Mouse (Mus musculus) lung, postnatal 0 days (tissue): ENCODE data around the gene Ltb. TPM values are rescaled to one million over a fixed set of nuclear protein-coding genes. Genes with fewer than 3 reads are reported as not detected.
A peak's percentile ranks its signal among the peaks of the same experiment; 100 is the strongest.

Source experiments
- ATAC-seq: fragments of 200-750 bp; cut with Nextera tagmentation; 2 replicates; pipeline ENCODE4 v1.8.0; 2017; ENCODE audit warnings: moderate library complexity
- DNase-seq: peaks from one replicate; pipeline ENCODE4 v3.0.0-alpha.2; 2016; ENCODE audit warnings: low spot score
- H3K27ac ChIP-seq: fragments of 300-500 bp; sonication (generic); 2 replicates; pipeline ENCODE4 v1.5.1; 2014; ENCODE audit warnings: antibody characterized with exemption, mild to moderate bottlenecking, low read length, mixed read lengths
- H3K27me3 ChIP-seq: fragments of 300-500 bp; sonication (generic); replicated peaks from 2 replicates; pipeline ENCODE4 v1.6.1; 2014; ENCODE audit warnings: low read length, mixed read lengths; ENCODE audit not compliant: insufficient read depth
- H3K36me3 ChIP-seq: fragments of 300-500 bp; sonication (generic); 2 replicates; pipeline ENCODE4 v1.6.1; 2014; ENCODE audit warnings: low read length, mixed read lengths; ENCODE audit not compliant: insufficient read depth
- H3K4me1 ChIP-seq: fragments of 300-500 bp; sonication (generic); 2 replicates; pipeline ENCODE4 v1.6.1; 2014; ENCODE audit warnings: antibody characterized with exemption, low read depth, low read length, mixed read lengths; ENCODE audit not compliant: insufficient read depth
- H3K4me2 ChIP-seq: fragments of 300-500 bp; sonication (generic); replicated peaks from 2 replicates; pipeline ENCODE4 v1.6.1; 2014; ENCODE audit warnings: low read depth, mild to moderate bottlenecking, low read length, moderate library complexity, mixed read lengths
- H3K4me3 ChIP-seq: fragments of 300-500 bp; sonication (generic); 2 replicates; pipeline ENCODE4 v1.5.1; 2014; ENCODE audit warnings: low read depth, low read length
- H3K9ac ChIP-seq: fragments of 300-500 bp; sonication (generic); replicated peaks from 2 replicates; pipeline ENCODE4 v1.6.1; 2014; ENCODE audit warnings: low read depth, mild to moderate bottlenecking
- H3K9me3 ChIP-seq: fragments of 300-500 bp; sonication (generic); 2 replicates; pipeline ENCODE4 v1.6.1; 2016; ENCODE audit warnings: low read length, mixed read lengths
- CTCF ChIP-seq: IDR thresholded peaks from 2 replicates; pipeline ENCODE4 v1.5.1; 2016; ENCODE audit warnings: antibody characterized with exemption, mild to moderate bottlenecking
- EP300 ChIP-seq: IDR thresholded peaks from 2 replicates; pipeline ENCODE4 v1.6.1; 2016; ENCODE audit warnings: antibody characterized with exemption, mild to moderate bottlenecking, control low read depth
- WGBS: fragments of 180-500 bp; shearing (Covaris S2); extraction: QIAGEN DNeasy Blood & Tissue Kit; methylation state at CpG from one replicate; pipeline ENCODE4 v1.1.7; 2014; 5-methylcytosine and 5-hydroxymethylcytosine counted together
- microRNA-seq: library from miRNA; unstranded; fragments of <30 nt; microRNA quantifications from one replicate; pipeline ENCODE4, GENCODE M21; 2016
- polyA plus RNA-seq: library from polyadenylated mRNA; unstranded; fragments of >200 nt; fragmentation: Nextera tagmentation; extraction: Ambion mirVana; gene quantifications from 2 replicates; pipeline ENCODE4 v1.2.1, GENCODE M21; 2015

Gene Ltb
- polyA plus RNA-seq, 1 experiment from 2014 or later = 2.3 TPM

DNA sequence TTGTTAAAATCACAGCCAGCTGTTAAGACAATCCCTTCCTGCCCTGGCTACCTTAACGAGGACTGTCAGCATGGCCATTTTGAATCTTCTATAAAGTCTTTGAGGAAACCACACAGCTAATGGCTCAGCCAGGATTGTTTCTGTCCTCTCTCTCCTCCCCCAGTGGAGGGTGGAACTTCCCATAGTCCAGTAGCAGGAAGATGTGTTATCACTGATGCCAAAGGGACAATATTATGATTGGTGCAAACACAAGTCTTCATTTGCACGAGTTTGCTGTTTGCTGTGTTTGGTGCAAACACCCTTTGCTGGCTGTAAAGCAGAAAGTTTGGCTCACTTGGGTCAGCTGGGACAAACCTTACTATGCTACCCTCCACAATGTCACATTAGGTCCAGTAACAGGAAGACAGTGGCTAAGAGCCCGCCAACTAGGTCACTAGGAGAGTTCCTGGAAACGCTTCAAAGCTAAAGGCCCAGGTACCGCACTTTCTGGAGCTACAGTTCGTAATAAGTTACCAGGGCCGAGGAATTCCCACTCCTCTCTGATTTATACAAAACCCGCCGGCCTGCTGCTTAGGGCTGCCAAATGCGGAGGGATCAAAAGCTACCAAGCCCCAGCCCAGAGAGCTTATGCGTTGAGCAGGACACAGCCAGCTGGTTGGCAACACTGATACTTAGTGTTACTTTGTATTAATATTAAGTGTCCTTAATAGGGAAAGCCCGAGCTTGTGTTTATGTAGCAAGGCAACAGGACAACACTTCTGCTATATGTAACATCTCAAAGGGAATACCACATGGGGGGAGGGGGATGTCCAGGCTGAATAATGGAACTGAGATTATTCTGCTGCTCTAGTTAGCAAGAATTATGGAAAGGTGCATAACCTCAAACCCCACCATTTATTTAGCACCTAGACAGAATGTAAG, 46.4 kb downstream of the Ltb start:
- TF ChIP-seq EP300 = no peak
- TF ChIP-seq CTCF = no peak
- no peak for DNase-seq
- H3K36me3 ChIP-seq = peaks cover 16% of the 10 kb centered on the region; the same call in 1 of the 2 replicates
- H3K4me2 ChIP-seq = peak overlapping the region; percentile 81
- H3K27me3 ChIP-seq = no peaks in the 10 kb centered on the region
- H3K4me1 ChIP-seq = peaks cover 21% of the 10 kb centered on the region
- peak overlapping the region; percentile 100 for H3K27ac ChIP-seq
- no peak for ATAC-seq
- 21% methylated on average over 12 of the region's 12 CpGs for WGBS
- peak overlapping the region; percentile 99 for H3K9ac ChIP-seq
- H3K9me3 ChIP-seq = no peaks in the 10 kb centered on the region
- peak overlapping the region; percentile 91 for H3K4me3 ChIP-seq

DNA sequence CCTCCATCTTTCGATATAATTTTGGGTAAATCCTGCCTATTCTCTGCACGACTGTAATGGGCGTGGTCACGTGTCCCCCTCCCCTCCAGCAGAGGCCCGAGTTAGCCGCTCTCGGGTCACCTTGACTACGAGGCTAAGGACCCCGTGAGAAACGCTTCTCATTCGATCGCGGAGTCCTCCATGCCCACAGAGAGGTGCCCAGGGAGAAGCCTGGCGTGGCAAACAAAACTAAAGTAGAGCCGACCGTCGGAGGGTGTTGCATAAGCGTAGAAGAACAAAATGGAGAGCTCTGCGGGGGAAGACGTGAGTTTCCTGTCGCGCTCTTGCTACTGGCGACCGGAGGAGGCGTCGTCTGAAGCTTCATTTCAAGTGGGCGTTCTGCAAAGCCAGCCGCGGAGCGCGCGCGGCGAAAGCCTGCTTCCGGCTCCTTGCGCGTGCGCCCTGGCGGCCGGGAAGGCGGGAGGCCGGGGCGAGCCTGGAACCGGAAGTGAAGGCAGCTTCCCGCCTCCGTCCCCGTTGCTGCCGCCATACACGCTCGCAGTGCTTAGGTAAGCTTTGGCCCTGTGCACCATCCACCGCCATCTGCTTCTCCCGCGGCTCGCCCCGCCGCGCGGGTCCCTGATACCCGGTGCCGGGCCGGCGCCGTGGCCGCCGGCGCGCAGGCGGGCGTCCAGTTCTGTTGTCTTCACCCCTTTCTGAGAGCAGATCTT, 47.2 kb downstream of the Ltb start, which contains the start of gene Ddx39b:
Ddx39b (plus strand) TSS at position 442 of the 710 bp plus-strand sequence.
- ATAC-seq = peak; percentile 89
- H3K27ac ChIP-seq = peak within 1 kb of the TSS; percentile 100
- TF ChIP-seq CTCF (peak; percentile 46), EP300 (peak; percentile 90)
- peaks cover 20% of the 10 kb centered on the region; the same call in 1 of the 2 replicates for H3K36me3 ChIP-seq
- peak within 1 kb of the TSS; percentile 99 for H3K9ac ChIP-seq
- peak within 1 kb of the TSS; percentile 91 for H3K4me3 ChIP-seq
- peaks cover 21% of the 10 kb centered on the region for H3K4me1 ChIP-seq
- under 1% methylated on average over 62 of the region's 69 CpGs for WGBS
- peak within 1 kb of the TSS; percentile 81 for H3K4me2 ChIP-seq
- H3K9me3 ChIP-seq = no peaks in the 10 kb centered on the region
- H3K27me3 ChIP-seq = no peaks in the 10 kb centered on the region
- DNase-seq = peak; percentile 98

DNA sequence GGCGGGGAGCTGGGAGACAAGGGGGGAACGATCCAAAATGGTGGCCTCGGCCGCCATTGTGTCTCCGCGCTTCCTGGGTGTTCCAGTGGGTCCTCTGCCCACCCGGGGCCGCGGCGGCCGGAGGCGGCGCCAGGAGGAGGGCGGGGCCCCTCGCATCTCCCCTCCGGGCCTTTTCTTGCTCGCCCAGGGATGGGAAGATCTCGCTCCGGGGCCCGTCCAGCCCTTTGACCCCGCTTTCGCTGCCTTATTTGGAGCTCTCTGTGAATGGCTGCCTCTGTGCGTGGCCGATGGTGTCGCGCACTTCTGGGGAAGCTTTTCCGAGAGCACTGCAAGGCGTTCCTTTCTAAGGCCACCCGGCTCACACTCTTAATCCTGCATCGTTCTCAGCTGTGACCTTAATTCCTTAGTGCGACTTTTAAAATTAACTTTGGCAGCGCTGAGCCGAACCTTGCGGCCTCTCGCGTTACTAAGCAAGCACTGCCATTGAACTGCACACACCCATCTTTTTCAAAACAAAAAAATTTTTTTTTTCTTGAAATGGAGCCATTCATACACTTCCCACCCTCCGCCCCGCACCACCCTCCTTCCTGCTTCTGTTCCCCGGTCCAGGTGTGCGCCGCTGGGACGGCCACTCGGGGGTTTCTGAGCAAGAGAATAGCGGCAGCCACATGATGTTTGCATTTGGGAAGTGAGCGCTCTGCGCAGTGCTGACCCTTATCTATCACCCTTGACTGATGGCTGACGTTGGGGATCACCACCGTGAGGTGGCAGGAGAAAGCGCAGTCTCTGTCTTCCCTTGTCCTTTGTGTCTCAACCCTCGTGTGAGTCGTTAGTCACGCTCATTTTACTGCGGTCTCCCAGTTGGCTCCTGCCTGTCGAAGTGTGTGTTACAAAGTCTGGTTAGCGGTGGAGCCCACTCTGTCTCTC, 48.0 kb downstream of the Ltb start:
- TF ChIP-seq EP300 (no peak), CTCF (peak; percentile 45)
- Histone ChIP-seq H3K27me3 (no peaks in the 10 kb centered on the region), H3K4me2 (peak overlapping the region; percentile 81), H3K4me1 (peaks cover 21% of the 10 kb centered on the region), H3K36me3 (peaks cover 28% of the 10 kb centered on the region; the same call in 1 of the 2 replicates), H3K27ac (peak overlapping the region; percentile 100), H3K4me3 (peak overlapping the region; percentile 91), H3K9ac (peak overlapping the region; percentile 99), H3K9me3 (no peaks in the 10 kb centered on the region)
- DNase-seq (peak; percentile 84), ATAC-seq (peak; percentile 43)
- WGBS = under 1% methylated on average over 49 of the region's 55 CpGs

DNA sequence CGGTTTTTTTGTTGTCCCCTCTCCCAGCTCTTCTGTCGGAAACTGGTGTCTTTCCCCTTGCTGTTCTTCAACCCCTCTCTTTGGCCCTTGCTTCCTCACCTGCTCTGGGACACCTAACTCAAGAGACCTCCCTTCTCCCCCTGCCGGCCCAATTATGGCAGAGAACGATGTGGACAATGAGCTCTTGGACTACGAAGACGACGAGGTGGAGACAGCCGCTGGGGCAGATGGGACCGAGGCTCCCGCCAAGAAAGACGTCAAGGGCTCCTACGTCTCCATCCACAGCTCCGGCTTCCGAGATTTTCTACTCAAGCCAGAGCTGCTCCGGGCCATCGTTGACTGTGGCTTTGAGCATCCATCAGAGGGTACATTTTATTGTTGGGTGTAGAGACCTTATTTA, 48.8 kb downstream of the Ltb start:
- Histone ChIP-seq H3K4me2 (peak overlapping the region; percentile 81), H3K9ac (peak overlapping the region; percentile 99), H3K4me3 (peak overlapping the region; percentile 91), H3K36me3 (peaks cover 29% of the 10 kb centered on the region; the same call in 1 of the 2 replicates), H3K9me3 (no peaks in the 10 kb centered on the region), H3K27me3 (no peaks in the 10 kb centered on the region), H3K27ac (peak overlapping the region; percentile 100), H3K4me1 (peaks cover 21% of the 10 kb centered on the region)
- DNase-seq (peak; percentile 63), ATAC-seq (no peak)
- TF ChIP-seq CTCF (peak; percentile 40), EP300 (no peak)
- 2% methylated on average over 16 of the region's 16 CpGs for WGBS

DNA sequence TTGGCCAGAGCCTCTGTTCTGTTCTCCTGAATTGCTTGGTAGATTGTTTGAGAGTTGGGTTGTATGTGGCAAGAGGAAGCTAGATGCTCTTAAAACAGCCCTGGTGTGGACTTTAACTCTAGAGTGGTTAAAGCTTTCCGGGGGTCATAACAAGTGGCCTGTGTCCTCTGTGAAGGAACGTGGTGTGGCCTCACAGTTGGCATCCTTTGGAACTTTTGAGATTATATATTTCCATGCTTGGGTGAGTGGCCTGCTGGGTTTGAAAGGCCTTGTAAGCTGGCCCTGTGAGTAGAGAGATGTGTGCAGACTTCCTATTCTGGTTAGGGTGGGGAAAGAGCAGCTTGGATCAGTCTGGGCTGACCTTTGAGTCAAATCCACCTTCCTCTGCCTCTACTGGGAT, 50.8 kb downstream of the Ltb start:
- H3K36me3 ChIP-seq = peaks cover 43% of the 10 kb centered on the region

More for the DNA sequence above, 50.8 kb downstream of the Ltb start:
- Histone ChIP-seq H3K27ac (0 out of 2 replicates have a peak overlapping the region, but pooled peaks have one; percentile 15), H3K9me3 (no peaks in the 10 kb centered on the region), H3K4me2 (no peak overlapping the region), H3K4me3 (no peak overlapping the region), H3K9ac (no peak overlapping the region), H3K4me1 (peaks cover 21% of the 10 kb centered on the region), H3K27me3 (no peaks in the 10 kb centered on the region)
- ATAC-seq (no peak), DNase-seq (peak; percentile 65)
- WGBS = 31% methylated on average over 2 of the region's 2 CpGs
- no peak for TF ChIP-seq EP300
- no peak for TF ChIP-seq CTCF

Small RNA genes lying within 50 kb of the gene (microRNA-seq; reads per million reads assigned to microRNA genes)
- not detected for gene Mir6973a
- not detected for gene Mir6974
- gene Mir6975 = not detected

Other genes with a start within 250 kb of the Ltb start
- 0.35 and 0.50 TPM in 2 replicates for gene Hspa1b, start 235.2 kb upstream of the Ltb start, polyA plus RNA-seq
- not detected in 2 replicates for gene Gm20481, start 224.5 kb upstream of the Ltb start, polyA plus RNA-seq
- 8.2 and 11.9 TPM in 2 replicates for gene Hspa1a, start 222.3 kb upstream of the Ltb start, polyA plus RNA-seq
- 0.70 and 0.79 TPM in 2 replicates for gene Hspa1l, start 221.7 kb upstream of the Ltb start, polyA plus RNA-seq
- gene Lsm2, start 212.6 kb upstream of the Ltb start, polyA plus RNA-seq = 47.3 and 55.4 TPM in 2 replicates
- gene Vars, start 193.5 kb upstream of the Ltb start, polyA plus RNA-seq = 24.6 and 24.7 TPM in 2 replicates
- 0.30 and 0.36 TPM in 2 replicates for gene Vwa7, start 177.9 kb upstream of the Ltb start, polyA plus RNA-seq
- gene Sapcd1, start 166.4 kb upstream of the Ltb start, polyA plus RNA-seq = 1.7 TPM in 2 replicates
- gene Msh5, start 147.7 kb upstream of the Ltb start, polyA plus RNA-seq = 1.8 and 2.4 TPM in 2 replicates
- 343 and 355 TPM in 2 replicates for gene Clic1, start 144.5 kb upstream of the Ltb start, polyA plus RNA-seq
- gene Ddah2, start 135.4 kb upstream of the Ltb start, polyA plus RNA-seq = 238 and 247 TPM in 2 replicates
- 3.5 and 4.9 TPM in 2 replicates for gene Ly6g6c, start 129.1 kb upstream of the Ltb start, polyA plus RNA-seq
- 2.1 and 2.3 TPM in 2 replicates for gene Mpig6b, start 128.3 kb upstream of the Ltb start, polyA plus RNA-seq
- gene Ly6g6e, start 117.5 kb upstream of the Ltb start, polyA plus RNA-seq = 2.8 and 3.1 TPM in 2 replicates
- 14.4 and 14.7 TPM in 2 replicates for gene Ly6g6d, start 116.4 kb upstream of the Ltb start, polyA plus RNA-seq
- gene Ly6g6f, start 108.8 kb upstream of the Ltb start, polyA plus RNA-seq = 0.71 and 0.74 TPM in 2 replicates
- 104 and 111 TPM in 2 replicates for gene Abhd16a, start 105.2 kb upstream of the Ltb start, polyA plus RNA-seq
- not detected in 2 replicates for gene Ly6g5c, start 86.2 kb upstream of the Ltb start, polyA plus RNA-seq
- 0.60 and 0.69 TPM in 2 replicates for gene Ly6g5b, start 79.0 kb upstream of the Ltb start, polyA plus RNA-seq
- 16.0 and 18.5 TPM in 2 replicates for gene Gpank1, start 73.0 kb upstream of the Ltb start, polyA plus RNA-seq
- 203 and 207 TPM in 2 replicates for gene Csnk2b, start 72.4 kb upstream of the Ltb start, polyA plus RNA-seq
- gene D17H6S53E, start 68.1 kb upstream of the Ltb start, polyA plus RNA-seq = 14.4 and 16.3 TPM in 2 replicates
- gene Apom, start 62.4 kb upstream of the Ltb start, polyA plus RNA-seq = 0.19 and 0.27 TPM in 2 replicates
- 34.8 and 35.8 TPM in 2 replicates for gene Bag6, start 59.3 kb upstream of the Ltb start, polyA plus RNA-seq
- gene Prrc2a, start 29.5 kb upstream of the Ltb start, polyA plus RNA-seq = 74.1 and 86.0 TPM in 2 replicates
- 9.9 and 10.3 TPM in 2 replicates for gene Aif1, start 18.4 kb upstream of the Ltb start, polyA plus RNA-seq
- 24.8 and 27.5 TPM in 2 replicates for gene Lst1, start 6.0 kb upstream of the Ltb start, polyA plus RNA-seq
- 0.95 and 3.7 TPM in 2 replicates for gene Tnf, start 7.6 kb downstream of the Ltb start, polyA plus RNA-seq
- 0.11 TPM in 1 of 2 replicates, not detected in the other for gene Lta, start 10.9 kb downstream of the Ltb start, polyA plus RNA-seq
- gene Gm16181, start 26.4 kb downstream of the Ltb start, polyA plus RNA-seq = 0.60 TPM in 1 of 2 replicates, not detected in the other
- 4.7 and 6.1 TPM in 2 replicates for gene Atp6v1g2, start 39.2 kb downstream of the Ltb start, polyA plus RNA-seq
- gene Nfkbil1, start 41.4 kb downstream of the Ltb start, polyA plus RNA-seq = 11.2 and 12.2 TPM in 2 replicates
- gene Ddx39b, start 47.3 kb downstream of the Ltb start, polyA plus RNA-seq = 161 and 170 TPM in 2 replicates
- gene H2-D1, start 68.3 kb downstream of the Ltb start, polyA plus RNA-seq = 530 and 579 TPM in 2 replicates
- gene H2-Q1, start 126.0 kb downstream of the Ltb start, polyA plus RNA-seq = 0.11 and 0.19 TPM in 2 replicates
- gene H2-Q2, start 147.8 kb downstream of the Ltb start, polyA plus RNA-seq = 10.3 and 10.4 TPM in 2 replicates
- 8.1 and 8.9 TPM in 2 replicates for gene H2-Q4, start 185.2 kb downstream of the Ltb start, polyA plus RNA-seq
- 0.74 and 0.86 TPM in 2 replicates for gene H2-Q6, start 230.4 kb downstream of the Ltb start, polyA plus RNA-seq
- gene H2-Q7, start 244.7 kb downstream of the Ltb start, polyA plus RNA-seq = 3.1 and 4.0 TPM in 2 replicates